Mouse (Mus musculus) stomach, embryonic 16.5 days (tissue): ENCODE results near the gene Surf6. TPM values are rescaled to one million over a fixed set of nuclear protein-coding genes. Genes with fewer than 3 reads are reported as not detected.
A peak's percentile ranks its signal among the peaks of the same experiment; 100 is the strongest.

ENCODE experiments used
- ATAC-seq: fragments of 200-750 bp; cut with Nextera tagmentation; 2 replicates; pipeline ENCODE4 v1.8.0; 2017; ENCODE audit warnings: moderate number of reproducible peaks, moderate TSS enrichment; ENCODE audit not compliant: insufficient read depth, low FRiP score
- H3K27ac ChIP-seq: fragments of 300-500 bp; sonication (generic); 2 replicates; pipeline ENCODE4 v1.5.1; 2014; ENCODE audit warnings: low read length
- H3K27me3 ChIP-seq: fragments of 300-500 bp; sonication (generic); 2 replicates; pipeline ENCODE4 v1.6.1; 2014; ENCODE audit warnings: low read length, control low read depth, mixed read lengths; ENCODE audit not compliant: control insufficient read depth, insufficient read depth
- H3K36me3 ChIP-seq: fragments of 300-500 bp; sonication (generic); 2 replicates; pipeline ENCODE4 v1.6.1; 2014; ENCODE audit warnings: low read length; ENCODE audit not compliant: control insufficient read depth, insufficient read depth
- H3K4me1 ChIP-seq: fragments of 300-500 bp; sonication (generic); 2 replicates; pipeline ENCODE4 v1.6.1; 2014; ENCODE audit warnings: low read length, control low read depth, mixed read lengths; ENCODE audit not compliant: control insufficient read depth, insufficient read depth
- H3K4me2 ChIP-seq: fragments of 300-500 bp; sonication (generic); 2 replicates; pipeline ENCODE4 v1.6.1; 2014; ENCODE audit warnings: low read depth, low read length, mixed read lengths
- H3K4me3 ChIP-seq: fragments of 300-500 bp; sonication (generic); replicated peaks from 2 replicates; pipeline ENCODE4 v1.5.1; 2014; ENCODE audit warnings: mild to moderate bottlenecking, low read length
- H3K9ac ChIP-seq: fragments of 300-500 bp; sonication (generic); 2 replicates; pipeline ENCODE4 v1.6.1; 2014; ENCODE audit warnings: low read length
- H3K9me3 ChIP-seq: fragments of 300-500 bp; sonication (generic); replicated peaks from 2 replicates; pipeline ENCODE4 v1.6.1; 2016; ENCODE audit warnings: low read length, control low read depth; ENCODE audit not compliant: control insufficient read depth
- WGBS: fragments of 180-500 bp; shearing (Covaris S2); extraction: QIAGEN DNeasy Blood & Tissue Kit; methylation state at CpG from one replicate; pipeline ENCODE4 v1.1.7; 2014; 5-methylcytosine and 5-hydroxymethylcytosine counted together
- polyA plus RNA-seq: library from polyadenylated mRNA; unstranded; fragments of >200 nt; fragmentation: Nextera tagmentation; extraction: Ambion mirVana; gene quantifications from 2 replicates; pipeline ENCODE4 v1.2.1, GENCODE M21; 2015

Surf6 gene
- polyA plus RNA-seq, 1 experiment from 2014 or later = 25.1 TPM

DNA sequence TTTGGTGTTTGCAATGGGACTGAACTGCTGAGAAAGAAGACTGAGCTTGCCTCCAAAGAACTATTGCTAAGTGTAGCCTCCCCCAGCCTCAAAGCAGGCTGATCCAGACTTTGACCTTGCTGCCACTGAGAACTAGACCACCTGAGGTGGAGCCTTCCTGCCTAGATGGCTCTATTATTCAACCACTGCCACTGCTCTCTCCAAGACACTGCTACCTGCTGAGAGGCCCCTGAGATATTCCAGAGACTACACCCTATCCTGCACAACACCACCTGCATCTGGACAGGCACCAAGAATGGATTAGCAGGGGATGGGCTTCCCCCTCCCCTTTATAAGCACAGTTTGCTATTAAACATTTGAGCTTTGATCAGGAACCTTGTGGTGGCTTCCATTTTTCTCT lies 24.1 kb downstream of the Surf6 start:
- H3K27ac ChIP-seq = no peak overlapping the region
- no peaks in the 10 kb centered on the region for H3K27me3 ChIP-seq
- no peak overlapping the region for H3K9ac ChIP-seq
- H3K36me3 ChIP-seq = no peaks in the 10 kb centered on the region
- no peaks in the 10 kb centered on the region; the same call in 1 of the 2 replicates for H3K9me3 ChIP-seq
- no peak overlapping the region for H3K4me2 ChIP-seq
- H3K4me3 ChIP-seq = no peak overlapping the region
- H3K4me1 ChIP-seq = no peaks in the 10 kb centered on the region
- no peak for ATAC-seq

DNA sequence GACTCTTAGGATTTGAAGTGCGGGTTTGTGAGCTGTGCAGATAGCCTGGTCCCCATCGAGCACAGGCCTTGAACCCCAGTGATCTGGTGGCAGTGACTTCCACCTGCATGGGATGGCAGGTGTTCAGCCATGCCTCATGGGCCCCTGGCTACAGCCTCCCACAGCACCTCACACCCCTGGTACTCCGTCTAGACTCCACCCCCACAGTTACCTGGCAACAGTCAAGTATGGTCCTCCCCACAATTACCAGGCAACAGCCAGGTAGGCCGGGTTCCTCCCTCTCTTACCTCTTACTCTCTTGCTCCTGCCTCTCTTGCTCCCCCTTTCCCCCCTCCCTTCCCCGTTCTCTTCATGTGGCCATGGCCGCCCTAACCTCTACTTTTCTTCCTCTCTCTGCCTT lies 32.0 kb downstream of the Surf6 start:
- no peaks in the 10 kb centered on the region for H3K27me3 ChIP-seq
- H3K4me1 ChIP-seq = no peaks in the 10 kb centered on the region
- H3K36me3 ChIP-seq = no peaks in the 10 kb centered on the region
- H3K9me3 ChIP-seq = no peaks in the 10 kb centered on the region
- no peak for ATAC-seq
- no peak overlapping the region for H3K27ac ChIP-seq
- H3K4me3 ChIP-seq = no peak overlapping the region
- no peak overlapping the region for H3K4me2 ChIP-seq
- 60% methylated on average over 6 of the region's 6 CpGs for WGBS
- H3K9ac ChIP-seq = no peak overlapping the region

- 54% methylated on average over 3 of the region's 3 CpGs for WGBS
- Histone ChIP-seq H3K4me3 (no peak within 1 kb of the TSS), H3K36me3 (no peaks in the 10 kb centered on the region), H3K27ac (no peak within 1 kb of the TSS), H3K4me1 (no peaks in the 10 kb centered on the region), H3K9me3 (no peaks in the 10 kb centered on the region), H3K27me3 (no peaks in the 10 kb centered on the region), H3K9ac (no peak within 1 kb of the TSS), H3K4me2 (no peak within 1 kb of the TSS)
- ATAC-seq = no peak
Observed at GRCm38 (mm10) chr2:26864879-26865278, 37.8 kb downstream of the Surf6 start, which contains the start of gene Abo. Gene Abo (minus strand): TSS chr2:26864979.

GRCm38 (mm10) chr2:26862856-26863255 lies 39.8 kb downstream of the Surf6 start:
- H3K9me3 ChIP-seq = no peaks in the 10 kb centered on the region
- no peak overlapping the region for H3K4me3 ChIP-seq
- ATAC-seq = no peak
- H3K4me1 ChIP-seq = no peaks in the 10 kb centered on the region
- no peaks in the 10 kb centered on the region for H3K27me3 ChIP-seq
- 62% methylated on average over 3 of the region's 3 CpGs for WGBS
- no peak overlapping the region for H3K4me2 ChIP-seq
- no peaks in the 10 kb centered on the region for H3K36me3 ChIP-seq
- H3K9ac ChIP-seq = no peak overlapping the region
- H3K27ac ChIP-seq = no peak overlapping the region

- no peak overlapping the region for H3K9ac ChIP-seq
- no peaks in the 10 kb centered on the region for H3K4me1 ChIP-seq
- WGBS = 41% methylated on average over 2 of the region's 2 CpGs
- ATAC-seq = 0 out of 2 replicates have a peak, but pooled peaks have one; percentile 17
- H3K27me3 ChIP-seq = no peaks in the 10 kb centered on the region
- H3K27ac ChIP-seq = no peak overlapping the region
- no peak overlapping the region for H3K4me2 ChIP-seq
- no peak overlapping the region for H3K4me3 ChIP-seq
- H3K9me3 ChIP-seq = no peaks in the 10 kb centered on the region
- H3K36me3 ChIP-seq = no peaks in the 10 kb centered on the region
Observed at GRCm38 (mm10) chr2:26847706-26848105, 55.0 kb downstream of the Surf6 start.

Other genes starting within 250 kb of the Surf6 start
- not detected in 2 replicates for gene Lcn4, start 231.6 kb downstream of the Surf6 start, polyA plus RNA-seq
- 0.56 and 0.75 TPM in 2 replicates for gene Abo, start 37.9 kb downstream of the Surf6 start, polyA plus RNA-seq
- gene Med22, start 7.8 kb upstream of the Surf6 start, polyA plus RNA-seq = 43.0 and 46.6 TPM in 2 replicates
- gene Rpl7a, start 7.9 kb upstream of the Surf6 start, polyA plus RNA-seq = 458 and 551 TPM in 2 replicates
- gene Surf2, start 13.5 kb upstream of the Surf6 start, polyA plus RNA-seq = 39.9 and 40.7 TPM in 2 replicates
- gene Surf1, start 13.7 kb upstream of the Surf6 start, polyA plus RNA-seq = 59.9 and 61.8 TPM in 2 replicates
- 245 and 251 TPM in 2 replicates for gene Surf4, start 31.0 kb upstream of the Surf6 start, polyA plus RNA-seq
- 0.10 and 0.15 TPM in 2 replicates for gene Stkld1, start 31.2 kb upstream of the Surf6 start, polyA plus RNA-seq
- 40.3 and 42.3 TPM in 2 replicates for gene Rexo4, start 61.5 kb upstream of the Surf6 start, polyA plus RNA-seq
- gene Adamts13, start 70.5 kb upstream of the Surf6 start, polyA plus RNA-seq = 0.20 and 0.21 TPM in 2 replicates
- gene Cacfd1, start 107.0 kb upstream of the Surf6 start, polyA plus RNA-seq = 60.7 and 63.4 TPM in 2 replicates
- 0.77 and 1.2 TPM in 2 replicates for gene Slc2a6, start 125.1 kb upstream of the Surf6 start, polyA plus RNA-seq
- gene Mymk, start 169.3 kb upstream of the Surf6 start, polyA plus RNA-seq = 0.60 and 9.8 TPM in 2 replicates
- gene Adamtsl2, start 176.5 kb upstream of the Surf6 start, polyA plus RNA-seq = 3.6 and 4.0 TPM in 2 replicates
- gene Fam163b, start 239.6 kb upstream of the Surf6 start, polyA plus RNA-seq = 0.04 and 0.10 TPM in 2 replicates